Mouse (Mus musculus) thymus, adult 18-20 months (tissue): Measurements from ENCODE around the gene Adh6b.

Source experiments
- DNase-seq, 2 experiments: peaks; one replicate each; pipeline ENCODE4 v3.0.0; 2022; ENCODE audit warnings: mixed read lengths in 2 of 2

Gene Adh6b

GRCm38 (mm10) chr3:138341471-138341870 lies at the start of gene Adh6b:
Adh6b (plus strand) TSS chr3:138341775.
- DNase-seq = no peak

GRCm38 (mm10) chr3:138293298-138293895 lies 48.2 kb upstream of the Adh6b start:
- DNase-seq = no peak

GRCm38 (mm10) chr3:138300130-138300529 lies 41.4 kb upstream of the Adh6b start:
- DNase-seq = no peak

- no peak for DNase-seq
These were observed 38.9 kb upstream of the Adh6b start for GRCm38 (mm10) chr3:138302676-138303075.

- DNase-seq = no peak
These were observed 37.6 kb upstream of the Adh6b start for GRCm38 (mm10) chr3:138303771-138304488.

- DNase-seq = no peak
These were observed 37.1 kb upstream of the Adh6b start for GRCm38 (mm10) chr3:138304489-138304871.

GRCm38 (mm10) chr3:138305486-138306289 lies 35.9 kb upstream of the Adh6b start:
- DNase-seq = no peak

- no peak for DNase-seq
These were observed 35.3 kb upstream of the Adh6b start for GRCm38 (mm10) chr3:138306290-138306683.

GRCm38 (mm10) chr3:138309910-138310309 lies 31.7 kb upstream of the Adh6b start:
- no peak for DNase-seq

GRCm38 (mm10) chr3:138311015-138311414 lies 30.6 kb upstream of the Adh6b start:
- DNase-seq = no peak

GRCm38 (mm10) chr3:138312965-138313364 lies 28.6 kb upstream of the Adh6b start, which contains the start of gene Adh6a:
Adh6a (plus strand) TSS chr3:138313286.
- DNase-seq = no peak

- no peak for DNase-seq
These were observed 24.6 kb upstream of the Adh6b start for GRCm38 (mm10) chr3:138316908-138317472.

GRCm38 (mm10) chr3:138325001-138325400 lies 16.6 kb upstream of the Adh6b start:
- no peak for DNase-seq

GRCm38 (mm10) chr3:138325466-138325865 lies 16.1 kb upstream of the Adh6b start:
- DNase-seq = no peak

- no peak for DNase-seq
These were observed 7.7 kb upstream of the Adh6b start for GRCm38 (mm10) chr3:138333910-138334309.

- DNase-seq = no peak
These were observed 7.3 kb upstream of the Adh6b start for GRCm38 (mm10) chr3:138334320-138334719.

- no peak for DNase-seq
These were observed 6.0 kb upstream of the Adh6b start for GRCm38 (mm10) chr3:138335566-138335965.

GRCm38 (mm10) chr3:138336104-138336754 lies 5.3 kb upstream of the Adh6b start:
- no peak for DNase-seq

- DNase-seq = no peak
These were observed 5.5 kb downstream of the Adh6b start for GRCm38 (mm10) chr3:138347041-138347440.

GRCm38 (mm10) chr3:138352012-138352809 lies 10.6 kb downstream of the Adh6b start:
- no peak for DNase-seq

- DNase-seq = no peak
These were observed 17.3 kb downstream of the Adh6b start for GRCm38 (mm10) chr3:138358856-138359255.

- DNase-seq = no peak
These were observed 19.1 kb downstream of the Adh6b start for GRCm38 (mm10) chr3:138360721-138361120.
